Mouse (Mus musculus) hindbrain, postnatal 0 days (tissue): Measurements from ENCODE around the gene Tmod4. TPM values are rescaled to one million over a fixed set of nuclear protein-coding genes. Genes with fewer than 3 reads are reported as not detected.

Experiments
- ATAC-seq: fragments of 200-750 bp; cut with Nextera tagmentation; 2 replicates; pipeline ENCODE4 v1.8.0; 2017; ENCODE audit warnings: mild to moderate bottlenecking, moderate TSS enrichment, moderate library complexity
- DNase-seq: peaks from one replicate; pipeline ENCODE4 v3.0.0-alpha.2; 2015; ENCODE audit warnings: low spot score
- H3K27ac ChIP-seq: fragments of 300-500 bp; sonication (generic); 2 replicates; pipeline ENCODE4 v1.5.1; 2014; ENCODE audit warnings: mild to moderate bottlenecking
- H3K27me3 ChIP-seq: fragments of 300-500 bp; sonication (generic); 2 replicates; pipeline ENCODE4 v1.6.1; 2014; ENCODE audit warnings: low read length, mixed read lengths; ENCODE audit not compliant: insufficient read depth
- H3K36me3 ChIP-seq: fragments of 300-500 bp; sonication (generic); 2 replicates; pipeline ENCODE4 v1.6.1; 2014; ENCODE audit warnings: low read length, mixed read lengths; ENCODE audit not compliant: insufficient read depth
- H3K4me1 ChIP-seq: fragments of 300-500 bp; sonication (generic); 2 replicates; pipeline ENCODE4 v1.6.1; 2014; ENCODE audit warnings: antibody characterized with exemption, low read length, mixed read lengths; ENCODE audit not compliant: insufficient read depth
- H3K4me2 ChIP-seq: fragments of 300-500 bp; sonication (generic); 2 replicates; pipeline ENCODE4 v1.6.1; 2014; ENCODE audit warnings: low read depth, mild to moderate bottlenecking, low read length, moderate library complexity, mixed read lengths
- H3K4me3 ChIP-seq: fragments of 300-500 bp; sonication (generic); 2 replicates; pipeline ENCODE4 v1.5.1; 2014; ENCODE audit warnings: low read length
- H3K9ac ChIP-seq: fragments of 300-500 bp; sonication (generic); replicated peaks from 2 replicates; pipeline ENCODE4 v1.6.1; 2014; ENCODE audit warnings: mild to moderate bottlenecking, low read length, moderate library complexity, mixed read lengths
- H3K9me3 ChIP-seq: fragments of 300-500 bp; sonication (generic); 2 replicates; pipeline ENCODE4 v1.6.1; 2016; ENCODE audit warnings: low read length, mixed read lengths
- CTCF ChIP-seq: IDR thresholded peaks from 2 replicates; pipeline ENCODE4 v1.5.1; 2016; ENCODE audit warnings: antibody characterized with exemption, control low read depth, low read depth
- WGBS: fragments of 180-500 bp; shearing (Covaris S2); extraction: QIAGEN DNeasy Blood & Tissue Kit; methylation state at CpG from one replicate; pipeline ENCODE4 v1.1.7; 2014; 5-methylcytosine and 5-hydroxymethylcytosine counted together
- polyA plus RNA-seq: library from polyadenylated mRNA; unstranded; fragments of >200 nt; fragmentation: Nextera tagmentation; extraction: Ambion mirVana; gene quantifications from 2 replicates; pipeline ENCODE4 v1.2.1, GENCODE M21; 2015
- total RNA-seq: library from RNA; depleted of rRNA; stranded (reverse); fragments of >200 nt; gene quantifications from 2 replicates; pipeline ENCODE4 v1.2.3, GENCODE M21; 2014

Gene Tmod4
- total and polyA plus RNA-seq, 2 experiments from 2014 or later: 0.73 to 1.5 TPM

DNA sequence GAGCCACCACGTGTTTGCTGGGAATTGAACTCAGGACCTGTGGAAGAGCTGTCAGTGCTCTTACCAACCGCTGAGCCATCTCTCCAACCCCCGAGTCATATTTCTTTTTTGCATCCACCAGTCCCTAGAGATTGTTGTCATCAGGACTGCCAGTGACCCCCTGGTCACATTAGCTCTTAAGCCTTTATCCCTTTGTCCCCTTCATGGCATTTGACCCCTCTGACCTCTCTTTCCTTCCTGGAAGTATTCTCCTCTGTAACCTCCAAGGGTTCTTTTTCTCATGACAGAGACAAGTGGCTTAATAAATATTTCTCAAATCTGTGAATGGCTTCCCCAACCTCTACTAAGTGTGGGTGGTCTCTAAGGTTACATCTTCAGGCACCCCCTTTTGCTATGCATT is 23.6 kb downstream of the Tmod4 start:
- Histone ChIP-seq H3K9ac (no peak overlapping the region), H3K9me3 (no peaks in the 10 kb centered on the region), H3K27me3 (no peaks in the 10 kb centered on the region), H3K27ac (no peak overlapping the region), H3K4me1 (no peaks in the 10 kb centered on the region), H3K4me2 (no peak overlapping the region), H3K4me3 (no peak overlapping the region), H3K36me3 (no peaks in the 10 kb centered on the region)
- no peak for ATAC-seq
- DNase-seq: no peak
- no peak for TF ChIP-seq CTCF
- 50% methylated on average over 3 of the region's 3 CpGs for WGBS

GRCm38 (mm10) chr3:95153874-95154273 is 29.6 kb downstream of the Tmod4 start:
- Histone ChIP-seq H3K9ac (no peak overlapping the region), H3K27me3 (no peaks in the 10 kb centered on the region), H3K9me3 (no peaks in the 10 kb centered on the region), H3K4me3 (no peak overlapping the region), H3K4me1 (no peaks in the 10 kb centered on the region), H3K4me2 (no peak overlapping the region), H3K36me3 (no peaks in the 10 kb centered on the region), H3K27ac (no peak overlapping the region)
- no peak for DNase-seq
- 53% methylated on average over 4 of the region's 4 CpGs for WGBS
- TF ChIP-seq CTCF: peak; percentile 59
- no peak for ATAC-seq

- Histone ChIP-seq H3K27me3 (no peaks in the 10 kb centered on the region), H3K36me3 (no peaks in the 10 kb centered on the region), H3K27ac (peak overlapping the region; percentile 68), H3K9ac (peak overlapping the region; percentile 78), H3K4me2 (peak overlapping the region; percentile 83), H3K4me1 (peaks cover 14% of the 10 kb centered on the region), H3K4me3 (peak overlapping the region; percentile 93), H3K9me3 (no peaks in the 10 kb centered on the region)
- WGBS: 20% methylated on average over 8 of the region's 8 CpGs
- DNase-seq (no peak), ATAC-seq (no peak)
- no peak for TF ChIP-seq CTCF
Measured at GRCm38 (mm10) chr3:95159511-95159986, 35.3 kb downstream of the Tmod4 start.

- under 1% methylated on average over 66 of the region's 66 CpGs for WGBS
Measured at GRCm38 (mm10) chr3:95159987-95160963, 36.0 kb downstream of the Tmod4 start, which contains the start of gene Sema6c. TSS of gene Sema6c (plus strand) at chr3:95160457.

GRCm38 (mm10) chr3:95161041-95161551 is 36.8 kb downstream of the Tmod4 start:
- Histone ChIP-seq H3K4me2 (peak overlapping the region; percentile 83), H3K4me3 (peak overlapping the region; percentile 93), H3K4me1 (peaks cover 14% of the 10 kb centered on the region), H3K27me3 (no peaks in the 10 kb centered on the region), H3K9ac (peak overlapping the region; percentile 78), H3K27ac (peak overlapping the region; percentile 68), H3K9me3 (no peaks in the 10 kb centered on the region), H3K36me3 (peaks cover 1% of the 10 kb centered on the region; the same call in 1 of the 2 replicates)
- TF ChIP-seq CTCF: no peak
- peak; percentile 5 for ATAC-seq
- peak; percentile 46 for DNase-seq
- WGBS: 1% methylated on average over 29 of the region's 30 CpGs

More at GRCm38 (mm10) chr3:95159987-95160963, 36.0 kb downstream of the Tmod4 start, which contains the start of gene Sema6c:
- H3K9ac ChIP-seq: peak within 1 kb of the TSS; percentile 78
- no peaks in the 10 kb centered on the region for H3K9me3 ChIP-seq
- ATAC-seq (peak; percentile 96), DNase-seq (peak; percentile 95)
- peaks cover 14% of the 10 kb centered on the region for H3K4me1 ChIP-seq
- H3K4me3 ChIP-seq: peak within 1 kb of the TSS; percentile 93
- peak within 1 kb of the TSS; percentile 83 for H3K4me2 ChIP-seq
- no peaks in the 10 kb centered on the region for H3K36me3 ChIP-seq
- H3K27me3 ChIP-seq: no peaks in the 10 kb centered on the region
- peak within 1 kb of the TSS; percentile 68 for H3K27ac ChIP-seq
- no peak for TF ChIP-seq CTCF

DNA sequence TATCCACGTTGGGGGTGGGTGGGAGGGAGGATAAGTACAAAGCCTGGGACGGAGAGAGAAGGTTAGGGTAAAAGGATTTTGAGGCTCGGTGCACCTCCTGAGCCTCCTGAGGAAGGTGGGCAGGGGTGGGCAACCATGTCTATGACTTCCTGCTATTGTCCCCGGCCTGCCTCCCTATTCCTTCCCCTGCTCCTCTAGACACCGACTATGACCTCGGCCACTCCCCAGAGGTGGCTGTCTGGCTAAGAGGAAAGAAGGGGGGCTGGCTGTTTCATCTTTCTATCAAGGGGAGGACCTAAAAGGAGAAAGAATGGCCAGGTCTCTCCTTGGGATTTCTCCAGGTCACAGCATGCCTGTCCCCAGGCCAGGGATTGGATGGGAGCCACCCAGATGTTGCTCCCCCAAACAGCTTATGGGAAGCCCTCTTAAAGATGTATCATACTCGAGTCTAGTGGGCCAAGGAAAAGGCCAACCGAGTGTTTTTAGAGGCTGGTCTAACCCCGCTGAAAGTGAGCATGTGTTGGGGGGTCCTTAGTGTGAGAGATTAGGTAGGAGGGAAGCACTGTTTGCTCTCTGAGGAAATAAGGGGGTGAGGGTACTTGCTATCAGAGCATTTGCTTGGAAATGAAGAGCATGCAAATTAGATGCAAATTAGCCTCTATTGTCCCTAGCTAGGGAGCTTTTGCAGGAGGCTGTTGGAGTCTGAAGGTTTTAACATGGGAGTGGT is 37.5 kb downstream of the Tmod4 start:
- Histone ChIP-seq H3K9me3 (no peaks in the 10 kb centered on the region), H3K4me3 (peak overlapping the region; percentile 93), H3K4me1 (peaks cover 14% of the 10 kb centered on the region), H3K9ac (peak overlapping the region; percentile 78), H3K36me3 (peaks cover 4% of the 10 kb centered on the region; the same call in 1 of the 2 replicates), H3K27me3 (no peaks in the 10 kb centered on the region), H3K4me2 (peak overlapping the region; percentile 83), H3K27ac (peak overlapping the region; percentile 68)
- TF ChIP-seq CTCF: no peak
- peak; percentile 27 for DNase-seq
- 3% methylated on average over 9 of the region's 9 CpGs for WGBS
- no peak for ATAC-seq
